Mouse (Mus musculus) lung, postnatal 25 days (tissue): ENCODE measurements around the gene Zfp975.
"Not testable (repeated sequence)": the region's sequence is repeated elsewhere in the genome, so short reads cannot be mapped to it uniquely, and the experiment has no call there.

Experiments
- DNase-seq: peaks from one replicate; pipeline ENCODE4 v3.0.0; 2022; ENCODE audit warnings: low spot score

Gene Zfp975

DNA sequence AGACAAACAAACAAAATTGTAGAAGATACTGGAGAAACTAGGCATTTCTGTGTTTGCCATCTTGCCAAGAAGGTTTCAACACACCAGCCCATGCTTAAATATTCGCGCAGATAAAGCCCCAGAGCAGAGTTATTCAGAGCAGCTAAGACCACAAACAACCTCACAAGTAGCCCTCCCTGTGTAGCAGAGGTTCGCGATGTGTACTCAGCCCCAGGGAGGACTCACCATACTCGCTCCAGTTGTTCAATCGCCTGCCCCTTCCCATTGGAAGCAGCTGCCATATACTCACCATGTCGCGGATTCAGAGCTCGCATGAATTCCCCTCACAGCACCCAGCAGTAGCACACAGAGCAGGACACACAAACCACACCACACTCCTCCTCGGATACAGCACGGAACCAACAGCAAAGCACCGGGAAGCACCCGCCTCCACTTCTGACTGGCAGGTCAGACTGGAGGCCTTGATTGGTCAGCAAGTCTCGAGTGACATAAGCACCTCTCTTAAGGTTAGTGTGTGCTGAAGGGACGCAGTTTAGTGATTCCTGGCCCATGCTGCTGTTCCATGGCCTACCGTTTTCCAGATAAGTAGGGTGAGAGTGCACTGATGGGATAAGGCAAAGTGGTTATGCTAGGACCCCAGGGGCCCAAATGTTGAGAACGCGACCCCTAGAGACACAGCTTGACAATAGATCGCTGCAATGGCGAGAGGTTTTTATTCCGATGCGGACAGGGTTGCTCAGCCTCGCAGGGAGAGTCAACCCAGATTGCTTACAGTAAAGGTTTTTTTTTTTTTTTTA is at the start of gene Zfp975:
Gene Zfp975, minus strand, starts transcription at position 381 of the 797 bp plus-strand sequence.
- peak; percentile 90 for DNase-seq

DNA sequence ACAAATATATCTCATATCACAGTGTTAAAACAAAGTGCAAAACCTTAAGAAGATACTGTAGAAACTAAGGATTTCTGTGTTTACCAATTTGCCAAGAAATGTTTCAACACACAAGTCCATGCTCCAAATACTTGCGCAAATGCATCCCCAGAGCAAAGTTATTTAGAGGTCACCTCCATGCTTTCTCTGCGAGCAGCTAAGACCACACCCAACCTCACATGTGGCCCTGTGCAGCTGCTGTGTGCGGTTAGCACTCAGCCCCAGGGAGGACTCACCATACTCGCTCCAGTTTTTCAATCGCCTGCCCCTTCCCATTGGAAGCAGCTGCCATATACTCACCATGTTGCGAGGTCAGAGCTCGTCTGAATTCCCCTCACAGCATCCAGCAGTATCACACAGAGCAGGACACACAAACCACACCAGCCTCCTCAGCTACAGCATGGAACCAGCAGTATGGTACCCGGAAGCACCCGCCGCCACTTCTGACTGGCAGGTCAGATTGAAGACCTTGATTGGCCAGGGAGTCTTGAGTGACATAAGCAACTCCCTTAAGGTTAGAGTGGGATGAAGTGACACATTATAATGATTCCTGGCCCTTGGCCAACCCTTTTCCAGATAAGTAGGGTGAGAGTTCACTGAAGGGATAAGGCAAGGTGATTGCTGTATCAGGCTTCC is 46.1 kb upstream of the Zfp975 start:
- DNase-seq = no peak

DNA sequence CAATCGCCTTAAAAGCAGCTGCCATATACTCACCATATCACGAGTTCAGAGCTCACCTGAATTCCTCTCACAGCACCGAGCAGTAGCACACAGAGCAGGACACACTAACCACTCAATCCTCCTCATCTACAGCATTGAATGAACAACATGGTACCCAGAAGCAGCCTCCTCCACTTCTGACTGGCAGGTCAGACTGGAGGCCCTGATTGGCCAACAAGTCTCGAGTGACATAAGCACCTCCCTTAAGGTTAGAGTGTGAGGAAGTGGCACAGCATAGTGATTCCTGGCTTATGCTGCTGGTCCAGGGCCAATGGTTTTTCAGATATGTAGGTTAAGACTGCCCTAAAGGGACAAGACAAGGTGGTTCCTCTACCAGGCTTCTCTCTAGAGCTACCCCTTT is 34.4 kb upstream of the Zfp975 start, which contains the start of gene Gm17067:
Gene Gm17067, minus strand, starts transcription at position 101 of the 400 bp plus-strand sequence.
- DNase-seq = not testable (repeated sequence)

DNA sequence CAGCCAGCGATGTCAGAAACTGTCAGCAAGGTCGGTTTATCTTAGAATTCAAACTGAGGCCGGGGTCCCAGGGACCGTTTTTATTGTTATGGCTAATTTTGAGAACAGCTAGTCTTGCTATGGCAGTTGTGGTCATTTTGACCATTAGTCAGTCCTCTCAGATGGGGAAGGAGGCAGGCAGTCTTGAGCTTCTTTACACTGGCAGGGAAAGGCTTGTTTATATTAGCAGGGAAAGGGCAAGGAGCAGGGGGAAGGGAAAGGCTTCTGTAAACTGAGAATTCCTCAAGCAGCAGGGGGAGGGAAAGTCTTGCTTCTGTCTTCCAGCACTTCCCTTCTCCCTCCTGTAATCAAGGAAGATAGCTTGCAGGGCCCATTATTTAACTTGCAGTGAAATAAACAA is 709 bp upstream of the Zfp975 start:
- DNase-seq = peak; percentile 38

DNA sequence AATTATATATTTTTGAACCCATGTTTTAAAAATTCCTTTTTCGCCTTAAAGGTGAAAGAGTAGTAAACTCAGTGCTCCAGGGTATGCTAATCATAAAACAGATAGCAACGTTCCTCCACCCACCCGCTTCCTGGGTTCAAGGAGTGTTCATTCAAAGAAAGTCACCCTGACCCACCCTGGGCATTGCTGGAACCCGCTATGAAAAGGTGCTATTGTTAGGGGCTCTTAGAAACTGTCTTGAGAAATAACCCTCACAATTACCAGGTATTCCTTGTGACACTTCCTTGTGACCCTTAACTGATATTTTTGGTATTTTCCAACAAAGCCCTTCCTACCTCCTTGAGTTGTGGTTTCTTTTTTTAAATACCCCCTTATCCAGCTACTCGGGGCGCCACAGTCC is 12.5 kb downstream of the Zfp975 start:
- not testable (repeated sequence) for DNase-seq

DNA sequence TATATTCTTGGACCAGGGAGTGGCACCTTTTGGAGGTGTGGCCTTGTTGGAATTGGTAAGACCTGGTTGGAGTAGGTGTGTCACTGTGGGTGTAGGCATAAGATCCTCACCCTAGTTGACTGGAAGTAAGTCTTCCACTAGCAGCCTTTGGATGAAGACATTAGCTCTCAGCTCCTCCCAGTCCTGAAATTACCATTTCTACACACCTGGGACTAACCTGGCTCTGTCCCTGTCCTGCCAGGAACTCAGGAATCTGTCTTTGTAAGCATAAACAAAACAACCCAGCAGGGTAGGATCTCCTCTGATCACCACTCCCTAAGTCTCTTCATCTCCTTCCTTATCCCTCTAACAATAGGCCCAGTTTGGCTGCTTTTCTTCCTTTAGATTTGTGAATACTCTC is 12.9 kb downstream of the Zfp975 start:
- not testable (repeated sequence) for DNase-seq

DNA sequence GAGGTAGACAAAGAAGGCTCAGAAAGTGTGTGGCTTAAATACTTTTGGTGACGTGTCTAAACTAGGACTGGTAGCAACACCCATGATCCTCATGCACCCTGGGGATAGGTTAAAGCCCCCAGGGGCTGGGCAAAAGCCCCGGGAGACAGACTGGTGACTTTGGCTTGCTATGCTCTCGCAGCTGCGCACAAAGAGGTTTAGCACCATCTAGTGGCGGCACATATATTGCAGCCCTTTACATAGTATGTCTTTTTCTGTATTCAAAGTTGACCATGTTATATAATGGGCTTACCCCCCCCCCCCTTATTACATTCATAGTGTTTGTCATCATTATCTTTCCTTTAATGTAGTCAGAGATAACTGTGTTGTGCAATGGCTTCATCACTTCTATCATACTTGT is 32.4 kb downstream of the Zfp975 start:
- not testable (repeated sequence) for DNase-seq

DNA sequence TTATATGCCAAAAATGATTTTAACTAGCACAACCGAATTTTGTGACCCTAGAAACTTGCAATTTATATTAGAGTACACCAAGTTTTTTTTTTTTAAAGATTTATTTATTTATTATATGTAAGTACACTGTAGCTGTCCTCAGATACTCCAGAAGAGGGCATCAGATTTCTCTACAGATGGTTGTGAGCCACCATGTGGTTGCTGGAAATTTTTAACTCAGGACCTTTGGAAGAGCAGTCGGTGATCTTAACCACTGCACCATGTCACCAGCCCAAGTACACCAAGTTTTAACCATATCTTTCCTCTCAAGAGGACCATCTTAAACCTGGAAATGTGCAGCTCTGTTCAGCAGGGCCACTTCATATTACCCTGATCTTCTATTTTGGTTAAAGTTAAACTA is 37.3 kb downstream of the Zfp975 start:
- not testable (repeated sequence) for DNase-seq

DNA sequence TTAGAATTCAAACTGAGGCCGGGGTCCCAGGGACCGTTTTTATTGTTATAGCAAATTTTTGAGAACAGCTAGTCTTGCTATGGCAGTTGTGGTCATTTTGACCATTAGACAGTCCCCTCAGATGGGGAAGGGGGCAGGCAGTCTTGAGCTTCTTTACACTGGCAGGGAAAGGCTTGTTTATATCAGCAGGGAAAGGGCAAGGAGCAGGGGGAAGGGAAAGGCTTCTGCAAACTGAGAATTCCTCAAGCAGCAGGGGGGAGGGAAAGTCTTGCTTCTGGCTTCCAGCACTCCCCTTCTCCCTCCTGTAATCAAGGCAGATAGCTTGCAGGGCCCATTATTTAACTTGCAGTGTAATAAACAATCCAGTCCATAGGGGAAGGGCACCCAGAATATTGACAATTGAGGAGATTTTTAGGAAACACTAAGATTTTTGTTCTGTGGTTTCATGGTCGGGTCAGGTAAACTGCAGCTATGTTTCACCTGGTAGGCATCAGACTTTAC is 49.4 kb downstream of the Zfp975 start:
- DNase-seq = not testable (repeated sequence)

DNA sequence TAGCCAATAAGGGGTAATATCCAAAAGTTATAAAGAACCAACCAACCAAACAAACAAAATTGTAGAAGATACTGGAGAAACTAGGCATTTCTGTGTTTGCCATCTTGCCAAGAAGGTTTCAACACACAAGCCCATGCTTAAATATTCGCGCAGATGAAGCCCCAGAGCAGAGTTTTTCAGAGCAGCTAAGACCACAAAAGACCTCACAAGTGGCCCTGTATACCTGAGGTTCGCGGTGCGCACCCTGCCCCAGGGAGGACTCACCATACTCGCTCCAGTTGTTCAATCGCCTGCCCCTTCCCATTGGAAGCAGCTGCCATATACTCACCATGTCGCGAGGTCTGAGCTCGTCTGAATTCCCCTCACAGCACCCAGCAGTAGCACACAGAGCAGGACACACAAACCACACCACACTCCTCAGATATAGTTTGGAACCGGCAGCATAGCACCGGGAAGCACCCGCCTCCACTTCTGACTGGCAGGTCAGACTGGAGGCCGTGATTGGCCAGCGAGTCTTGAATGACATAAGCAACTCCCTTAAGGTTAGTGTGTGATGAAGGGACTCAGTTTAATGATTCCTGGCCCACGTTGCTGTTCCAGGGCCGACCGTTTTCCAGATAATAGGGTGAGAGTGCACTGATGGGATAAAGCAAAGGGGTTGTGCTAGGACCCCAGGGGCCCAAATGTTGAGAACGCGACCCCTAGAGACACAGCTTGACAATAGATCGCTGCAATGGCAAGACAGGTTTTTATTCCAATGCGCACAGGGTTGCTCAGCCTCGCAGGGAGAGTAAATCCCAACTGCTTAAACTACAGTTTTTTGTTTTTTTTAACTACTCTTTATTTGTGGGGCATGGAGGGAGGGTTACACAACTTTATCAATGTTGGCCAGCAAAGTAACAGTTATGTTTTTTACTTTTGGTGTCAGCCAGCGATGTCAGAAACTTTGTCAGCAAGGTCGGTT is 50.1 kb downstream of the Zfp975 start, which contains the start of gene Zfp976:
Gene Zfp976, minus strand, starts transcription at position 437 of the 964 bp plus-strand sequence.
- DNase-seq = peak; percentile 79

DNA sequence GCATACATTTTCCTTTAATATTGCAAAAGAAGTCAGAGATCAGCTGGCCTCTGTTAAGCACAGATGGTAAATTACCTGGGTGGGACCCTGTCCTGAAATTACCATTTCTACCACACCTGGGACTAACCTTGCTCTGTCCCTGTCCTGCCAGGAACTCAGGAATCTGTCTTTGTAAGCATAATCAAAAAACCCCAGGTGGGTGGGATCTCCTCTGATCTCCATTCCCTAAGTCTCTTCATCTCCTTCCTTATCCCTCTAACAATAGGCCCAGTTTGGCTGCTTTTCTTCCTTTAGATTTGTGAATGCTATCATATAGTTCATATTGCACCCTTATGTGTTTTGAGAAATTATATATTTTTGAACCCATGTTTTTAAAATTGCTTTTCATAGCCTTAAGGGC is 61.5 kb downstream of the Zfp975 start:
- not testable (repeated sequence) for DNase-seq
